In genomic region chr7:126501684-126502022, GRCm38 (mm10) we compare ENCODE assay signal across 8 mouse cellular contexts. TPM values are rescaled to one million over a fixed set of nuclear protein-coding genes. Genes with fewer than 3 reads are reported as not detected.
DNase-seq lines count a peak whose midpoint lies in the region; ATAC-seq and TF ChIP-seq lines count a peak whose summit lies in the region.

No protein-coding gene starts in this region.

- H3K27ac ChIP-seq in lung, embryonic 14.5 days (ENCODE audit: low read depth): peak overlapping the region; percentile 100
- peak overlapping the region; percentile 100 for H3K27ac ChIP-seq in embryonic facial prominence, embryonic 15.5 days (replicated peaks)
- peak overlapping the region; percentile 100 for H3K27ac ChIP-seq in intestine, embryonic 16.5 days (ENCODE audit: low read length)
- peak overlapping the region; percentile 99 for H3K27ac ChIP-seq in neural tube, embryonic 13.5 days (replicated peaks)

- H3K4me3 ChIP-seq in lung, embryonic 14.5 days (ENCODE audit: low read depth, low read length): peak overlapping the region; percentile 100
- H3K4me3 ChIP-seq in embryonic facial prominence, embryonic 15.5 days (replicated peaks): peak overlapping the region; percentile 100
- H3K4me3 ChIP-seq in intestine, embryonic 16.5 days (ENCODE audit: low read length): peak overlapping the region; percentile 99
- H3K4me3 ChIP-seq in neural tube, embryonic 13.5 days: peak overlapping the region; percentile 100

- H3K27me3 ChIP-seq in lung, embryonic 14.5 days (ENCODE audit: insufficient read depth, low read length): no peaks in the 10 kb centered on the region
- H3K27me3 ChIP-seq in embryonic facial prominence, embryonic 15.5 days: no peaks in the 10 kb centered on the region
- H3K27me3 ChIP-seq in intestine, embryonic 16.5 days (replicated peaks; ENCODE audit: control insufficient read depth, insufficient read depth, low read length): no peaks in the 10 kb centered on the region
- H3K27me3 ChIP-seq in neural tube, embryonic 13.5 days: no peaks in the 10 kb centered on the region

- 3% methylated on average over 9 of the region's 9 CpGs for WGBS in lung, embryonic 14.5 days
- WGBS in embryonic facial prominence, embryonic 15.5 days: 3% methylated on average over 9 of the region's 9 CpGs
- 5% methylated on average over 9 of the region's 9 CpGs for WGBS in intestine, embryonic 16.5 days
- WGBS in neural tube, embryonic 13.5 days: 4% methylated on average over 9 of the region's 9 CpGs

- ATAC-seq in lung, embryonic 14.5 days (ENCODE audit: insufficient read depth): no peak
- no peak for ATAC-seq in embryonic facial prominence, embryonic 15.5 days (ENCODE audit: insufficient number of reproducible peaks, low FRiP score, low TSS enrichment, low read depth)
- no peak for ATAC-seq in intestine, embryonic 16.5 days
- ATAC-seq in neural tube, embryonic 13.5 days (ENCODE audit: low read depth): 0 out of 2 replicates have a peak, but pooled peaks have one; percentile 0

- no peaks in the 10 kb centered on the region for H3K9me3 ChIP-seq in lung, embryonic 14.5 days (ENCODE audit: low read depth, low read length)
- H3K9me3 ChIP-seq in embryonic facial prominence, embryonic 15.5 days (replicated peaks): no peaks in the 10 kb centered on the region
- H3K9me3 ChIP-seq in intestine, embryonic 16.5 days (ENCODE audit: control insufficient read depth, low read length): no peaks in the 10 kb centered on the region
- H3K9me3 ChIP-seq in neural tube, embryonic 13.5 days: no peaks in the 10 kb centered on the region

- no peak for TF ChIP-seq CTCF in lung, embryonic 14.5 days (IDR thresholded peaks at IDR 0.05; ENCODE audit: low read depth)

- peak overlapping the region; percentile 62 for H3K4me2 ChIP-seq in lung, embryonic 14.5 days
- peak overlapping the region; percentile 63 for H3K4me2 ChIP-seq in embryonic facial prominence, embryonic 15.5 days (replicated peaks)
- peak overlapping the region; percentile 68 for H3K4me2 ChIP-seq in intestine, embryonic 16.5 days (ENCODE audit: low read depth, low read length)
- peak overlapping the region; percentile 88 for H3K4me2 ChIP-seq in neural tube, embryonic 13.5 days

- H3K36me3 ChIP-seq in lung, embryonic 14.5 days (ENCODE audit: insufficient read depth): peaks cover 47% of the 10 kb centered on the region
- H3K36me3 ChIP-seq in embryonic facial prominence, embryonic 15.5 days: peaks cover 46% of the 10 kb centered on the region
- H3K36me3 ChIP-seq in intestine, embryonic 16.5 days (ENCODE audit: control insufficient read depth, insufficient read depth, low read length): peaks cover 24% of the 10 kb centered on the region
- peaks cover 45% of the 10 kb centered on the region for H3K36me3 ChIP-seq in neural tube, embryonic 13.5 days

- no peaks in the 10 kb centered on the region; the same call in 1 of the 2 replicates for H3K4me1 ChIP-seq in lung, embryonic 14.5 days (ENCODE audit: insufficient read depth)
- H3K4me1 ChIP-seq in embryonic facial prominence, embryonic 15.5 days: peaks cover 15% of the 10 kb centered on the region
- H3K4me1 ChIP-seq in intestine, embryonic 16.5 days (ENCODE audit: control insufficient read depth, insufficient read depth, low read length): peaks cover 9% of the 10 kb centered on the region
- H3K4me1 ChIP-seq in neural tube, embryonic 13.5 days (replicated peaks): peaks cover 24% of the 10 kb centered on the region

- no peak for DNase-seq in lung, embryonic 14.5 days
- DNase-seq in lung, adult 18-20 months: no peak
- DNase-seq in layer of hippocampus, adult 9-10 months (ENCODE audit: low spot score): no peak
- no peak for DNase-seq in cerebellum, postnatal 4 days (ENCODE audit: low spot score in 2 of 2)
- DNase-seq in adrenal gland, postnatal 25 days: no peak

- peak overlapping the region; percentile 66 for H3K9ac ChIP-seq in lung, embryonic 14.5 days
- peak overlapping the region; percentile 53 for H3K9ac ChIP-seq in embryonic facial prominence, embryonic 15.5 days
- peak overlapping the region; percentile 100 for H3K9ac ChIP-seq in intestine, embryonic 16.5 days (ENCODE audit: low read depth, low read length)
- H3K9ac ChIP-seq in neural tube, embryonic 13.5 days: peak overlapping the region; percentile 100

RNA-seq across cellular contexts. Expression of gene Atxn2l, which starts 1.6 kb away (rescaled TPM):
- polyA plus RNA-seq in lung, embryonic 14.5 days (2014; fragmentation: Nextera tagmentation; extraction: Ambion mirVana): 57.0 and 61.9 TPM in 2 replicates
- 52.1 and 58.0 TPM in 2 replicates for polyA plus RNA-seq in embryonic facial prominence, embryonic 15.5 days (2015; fragmentation: Nextera tagmentation; extraction: Ambion mirVana)
- polyA plus RNA-seq in intestine, embryonic 16.5 days (2015; fragmentation: Nextera tagmentation; extraction: Ambion mirVana): 25.8 and 29.4 TPM in 2 replicates
- 68.2 and 83.1 TPM in 2 replicates for polyA plus RNA-seq in neural tube, embryonic 13.5 days (2015; fragmentation: Nextera tagmentation; extraction: Ambion mirVana)
- 123 and 138 TPM in 2 replicates for total RNA-seq in adrenal gland, postnatal 25 days (2021)

RNA-seq across cellular contexts. Expression of gene Tufm, which starts 14.5 kb away (rescaled TPM):
- 126 and 128 TPM in 2 replicates for polyA plus RNA-seq in lung, embryonic 14.5 days (2014; fragmentation: Nextera tagmentation; extraction: Ambion mirVana)
- polyA plus RNA-seq in embryonic facial prominence, embryonic 15.5 days (2015; fragmentation: Nextera tagmentation; extraction: Ambion mirVana): 129 and 130 TPM in 2 replicates
- polyA plus RNA-seq in intestine, embryonic 16.5 days (2015; fragmentation: Nextera tagmentation; extraction: Ambion mirVana): 229 and 244 TPM in 2 replicates
- polyA plus RNA-seq in neural tube, embryonic 13.5 days (2015; fragmentation: Nextera tagmentation; extraction: Ambion mirVana): 122 and 144 TPM in 2 replicates
- 180 and 191 TPM in 2 replicates for total RNA-seq in adrenal gland, postnatal 25 days (2021)

RNA-seq across cellular contexts. Expression of gene Sh2b1, which starts 26.4 kb away (rescaled TPM):
- polyA plus RNA-seq in lung, embryonic 14.5 days (2014; fragmentation: Nextera tagmentation; extraction: Ambion mirVana): 42.0 and 46.5 TPM in 2 replicates
- polyA plus RNA-seq in embryonic facial prominence, embryonic 15.5 days (2015; fragmentation: Nextera tagmentation; extraction: Ambion mirVana): 54.2 and 60.4 TPM in 2 replicates
- 43.2 and 44.6 TPM in 2 replicates for polyA plus RNA-seq in intestine, embryonic 16.5 days (2015; fragmentation: Nextera tagmentation; extraction: Ambion mirVana)
- 60.2 and 62.3 TPM in 2 replicates for polyA plus RNA-seq in neural tube, embryonic 13.5 days (2015; fragmentation: Nextera tagmentation; extraction: Ambion mirVana)
- total RNA-seq in adrenal gland, postnatal 25 days (2021): 60.4 and 63.6 TPM in 2 replicates

RNA-seq across cellular contexts. Expression of gene Atp2a1, which starts 38.7 kb away (rescaled TPM):
- polyA plus RNA-seq in lung, embryonic 14.5 days (2014; fragmentation: Nextera tagmentation; extraction: Ambion mirVana): 0.32 TPM in 1 of 2 replicates, not detected in the other
- 103 and 140 TPM in 2 replicates for polyA plus RNA-seq in embryonic facial prominence, embryonic 15.5 days (2015; fragmentation: Nextera tagmentation; extraction: Ambion mirVana)
- polyA plus RNA-seq in intestine, embryonic 16.5 days (2015; fragmentation: Nextera tagmentation; extraction: Ambion mirVana): 1.1 and 1.3 TPM in 2 replicates
- polyA plus RNA-seq in neural tube, embryonic 13.5 days (2015; fragmentation: Nextera tagmentation; extraction: Ambion mirVana): 2.1 and 11.5 TPM in 2 replicates
- total RNA-seq in adrenal gland, postnatal 25 days (2021): not detected in 2 replicates
